17 mouse cellular contexts compared by ENCODE assay signal in genomic region chr13:95800925-95801324, GRCm38 (mm10).
DNase-seq lines count a peak whose midpoint lies in the region; ATAC-seq and TF ChIP-seq lines count a peak whose summit lies in the region.
"Had no signal": no experiment of that assay in that cellular context is flagged by ENCODE, and none has a peak within 500 bp of the region (broad histone marks: within the 10 kb centered on the region; RNA-seq: fewer than 3 reads in every experiment).

No protein-coding gene starts in this region.

- no peak overlapping the region for H3K4me2 ChIP-seq in heart, embryonic 16.5 days (ENCODE audit: low read depth, low read length)
- no peak overlapping the region for H3K4me2 ChIP-seq in midbrain, postnatal 0 days (ENCODE audit: low read depth, low read length, poor library complexity, severe bottlenecking)
- no peak overlapping the region for H3K4me2 ChIP-seq in kidney, embryonic 16.5 days (replicated peaks; ENCODE audit: low read depth, low read length)
- H3K4me2 ChIP-seq: limb, embryonic 13.5 days; midbrain, embryonic 15.5 days; neural tube, embryonic 13.5 days had no signal

- peaks cover 6% of the 10 kb centered on the region for H3K4me1 ChIP-seq in heart, embryonic 16.5 days (ENCODE audit: control insufficient read depth, insufficient read depth, low read length)
- H3K4me1 ChIP-seq in midbrain, postnatal 0 days (ENCODE audit: insufficient read depth, low read length), result no peaks in the 10 kb centered on the region
- peaks cover 26% of the 10 kb centered on the region for H3K4me1 ChIP-seq in midbrain, embryonic 10.5 days
- H3K4me1 ChIP-seq in kidney, embryonic 16.5 days (ENCODE audit: insufficient read depth, low read length), result no peaks in the 10 kb centered on the region
- H3K4me1 ChIP-seq: midbrain, embryonic 15.5 days had no signal

- peak; percentile 52 for ATAC-seq in heart, embryonic 16.5 days (replicated peaks; ENCODE audit: extremely low read depth, insufficient read depth, low FRiP score)
- no peak for ATAC-seq in midbrain, postnatal 0 days (ENCODE audit: low FRiP score)
- no peak for ATAC-seq in kidney, embryonic 16.5 days (ENCODE audit: low FRiP score, low TSS enrichment)
- ATAC-seq: midbrain, embryonic 15.5 days had no signal

- H3K27me3 ChIP-seq in heart, embryonic 16.5 days (ENCODE audit: control insufficient read depth, insufficient read depth, low read length), result no peaks in the 10 kb centered on the region
- H3K27me3 ChIP-seq in midbrain, postnatal 0 days (ENCODE audit: insufficient read depth, low read length), result no peaks in the 10 kb centered on the region
- no peaks in the 10 kb centered on the region for H3K27me3 ChIP-seq in midbrain, embryonic 10.5 days (ENCODE audit: low read depth, poor library complexity, severe bottlenecking)
- H3K27me3 ChIP-seq in kidney, embryonic 16.5 days (ENCODE audit: insufficient read depth, low read length), result no peaks in the 10 kb centered on the region
- H3K27me3 ChIP-seq: limb, embryonic 13.5 days; midbrain, embryonic 15.5 days; neural tube, embryonic 13.5 days had no signal

- H3K9me3 ChIP-seq in heart, embryonic 16.5 days (replicated peaks; ENCODE audit: control insufficient read depth, low read length), result no peaks in the 10 kb centered on the region
- no peaks in the 10 kb centered on the region for H3K9me3 ChIP-seq in midbrain, postnatal 0 days (ENCODE audit: low read length)
- no peaks in the 10 kb centered on the region for H3K9me3 ChIP-seq in midbrain, embryonic 10.5 days (replicated peaks)
- H3K9me3 ChIP-seq in kidney, embryonic 16.5 days (ENCODE audit: low read length), result no peaks in the 10 kb centered on the region
- H3K9me3 ChIP-seq: forebrain, embryonic 10.5 days; G1E; limb, embryonic 13.5 days; midbrain, embryonic 15.5 days; neural tube, embryonic 13.5 days had no signal

- no peak overlapping the region for H3K4me3 ChIP-seq in heart, embryonic 16.5 days (ENCODE audit: low read length)
- no peak overlapping the region for H3K4me3 ChIP-seq in midbrain, postnatal 0 days (ENCODE audit: low read depth, low read length)
- H3K4me3 ChIP-seq in midbrain, embryonic 10.5 days, result no peak overlapping the region
- H3K4me3 ChIP-seq in kidney, embryonic 16.5 days (ENCODE audit: low read length), result no peak overlapping the region
- H3K4me3 ChIP-seq: forebrain, embryonic 10.5 days; limb, embryonic 13.5 days; midbrain, embryonic 15.5 days; neural tube, embryonic 13.5 days had no signal

- H3K9ac ChIP-seq in heart, embryonic 16.5 days (ENCODE audit: low read length), result no peak overlapping the region
- H3K9ac ChIP-seq in midbrain, postnatal 0 days (replicated peaks; ENCODE audit: low read length, poor library complexity, severe bottlenecking), result no peak overlapping the region
- no peak overlapping the region for H3K9ac ChIP-seq in kidney, embryonic 16.5 days (replicated peaks; ENCODE audit: low read length)
- H3K9ac ChIP-seq: limb, embryonic 13.5 days; midbrain, embryonic 15.5 days; neural tube, embryonic 13.5 days had no signal

- H3K27ac ChIP-seq in heart, embryonic 16.5 days (ENCODE audit: low read length), result no peak overlapping the region; the same call in 1 of the 2 replicates
- no peak overlapping the region for H3K27ac ChIP-seq in midbrain, postnatal 0 days (ENCODE audit: low read depth, low read length)
- H3K27ac ChIP-seq in midbrain, embryonic 10.5 days (replicated peaks), result no peak overlapping the region
- H3K27ac ChIP-seq in kidney, embryonic 16.5 days (ENCODE audit: low read length), result no peak overlapping the region
- H3K27ac ChIP-seq: forebrain, embryonic 10.5 days; limb, embryonic 13.5 days; midbrain, embryonic 15.5 days; neural tube, embryonic 13.5 days had no signal

- 36% methylated on average over 9 of the region's 9 CpGs for WGBS in heart, embryonic 16.5 days
- 70% methylated on average over 9 of the region's 9 CpGs for WGBS in midbrain, postnatal 0 days
- WGBS in midbrain, embryonic 10.5 days, result 92% methylated on average over 9 of the region's 9 CpGs
- 82% methylated on average over 9 of the region's 9 CpGs for WGBS in kidney, embryonic 16.5 days

- no peak for TF ChIP-seq CTCF in midbrain, postnatal 0 days (IDR thresholded peaks at IDR 0.05)

- DNase-seq in heart, postnatal 36 days, result no peak
- DNase-seq in midbrain, postnatal 0 days (ENCODE audit: low spot score), result peak; percentile 38
- DNase-seq in midbrain, embryonic 10.5 days (ENCODE audit: low spot score), result no peak
- DNase-seq in cerebellum, adult 9-10 months, result peak; percentile 57
- DNase-seq in right cerebral cortex, postnatal 25 days, result no peak
- DNase-seq: heart, adult 18-20 months; kidney, adult 18-20 months; kidney, postnatal 36 days; lung, adult 18-20 months; retina, postnatal 1 day had no signal

- H3K36me3 ChIP-seq in heart, embryonic 16.5 days (ENCODE audit: control insufficient read depth, insufficient read depth), result no peaks in the 10 kb centered on the region
- H3K36me3 ChIP-seq in midbrain, postnatal 0 days (ENCODE audit: insufficient read depth, low read length), result no peaks in the 10 kb centered on the region
- H3K36me3 ChIP-seq in midbrain, embryonic 10.5 days, result no peaks in the 10 kb centered on the region; the same call in 1 of the 2 replicates
- no peaks in the 10 kb centered on the region for H3K36me3 ChIP-seq in kidney, embryonic 16.5 days (ENCODE audit: insufficient read depth, low read length)
- H3K36me3 ChIP-seq: forebrain, embryonic 10.5 days; G1E; limb, embryonic 13.5 days; midbrain, embryonic 15.5 days; neural tube, embryonic 13.5 days had no signal

- intact Hi-C loops in heart, postnatal 36 days (cut with DNase I), result no loop called here

Comparison
In these comparisons a context has a peak if more than half of its experiments do, and no peak if none do; other contexts are left out.
1. DNase-seq: peak in midbrain, postnatal 0 days (single experiment) and cerebellum, adult 9-10 months (single experiment); none in heart, postnatal 36 days (0 of 2), midbrain, embryonic 10.5 days (single experiment) and right cerebral cortex, postnatal 25 days (single experiment).